Comparison of ENCODE assay signal across 8 mouse cellular contexts in genomic region chr19:44266458-44266823, GRCm38 (mm10). TPM values are rescaled to one million over a fixed set of nuclear protein-coding genes. Genes with fewer than 3 reads are reported as not detected.
A peak's percentile ranks its signal among the peaks of the same experiment; 100 is the strongest.
DNase-seq lines count a peak whose midpoint lies in the region; ATAC-seq and TF ChIP-seq lines count a peak whose summit lies in the region.

No protein-coding gene starts in this region.

- 0 out of 2 replicates have a peak, but pooled peaks have one; percentile 17 for ATAC-seq in intestine, embryonic 14.5 days (replicated peaks; ENCODE audit: low FRiP score, low TSS enrichment, low read depth)
- peak; percentile 18; the same call in 1 of the 2 replicates for ATAC-seq in neural tube, embryonic 12.5 days (ENCODE audit: low FRiP score, low read depth)

- peak overlapping the region; percentile 77 for H3K4me2 ChIP-seq in intestine, embryonic 14.5 days (ENCODE audit: low read length)
- H3K4me2 ChIP-seq in neural tube, embryonic 12.5 days (replicated peaks) = peak overlapping the region; percentile 82

- no peaks in the 10 kb centered on the region for H3K36me3 ChIP-seq in intestine, embryonic 14.5 days (ENCODE audit: control insufficient read depth, insufficient read depth, low read length)
- no peaks in the 10 kb centered on the region for H3K36me3 ChIP-seq in neural tube, embryonic 12.5 days

- H3K27ac ChIP-seq in cortical plate, adult 2 months (ENCODE audit: insufficient read depth, low read length) = peak overlapping the region; percentile 73
- H3K27ac ChIP-seq in intestine, embryonic 14.5 days (ENCODE audit: low read depth) = peak overlapping the region; percentile 91
- peak overlapping the region; percentile 91 for H3K27ac ChIP-seq in neural tube, embryonic 12.5 days

- DNase-seq in lung, adult 2 months = no peak
- DNase-seq in lung, adult 18-20 months = no peak
- DNase-seq in intestine, embryonic 14.5 days (ENCODE audit: low spot score) = peak; percentile 58
- DNase-seq in frontal cortex, postnatal 14 days (ENCODE audit: low spot score in 2 of 2) = no peak
- no peak for DNase-seq in layer of hippocampus, postnatal 25 days (ENCODE audit: extremely low spot score in 1 of 2, low spot score in 1 of 2)
- DNase-seq in spleen, postnatal 14 days (ENCODE audit: low spot score in 2 of 2) = no peak

- H3K4me3 ChIP-seq in lung, adult 2 months (replicated peaks; ENCODE audit: extremely low read depth, low read depth, low read length) = peak overlapping the region; percentile 76
- H3K4me3 ChIP-seq in cortical plate, adult 2 months (ENCODE audit: insufficient read depth, low read length) = peak overlapping the region; percentile 48
- peak overlapping the region; percentile 57 for H3K4me3 ChIP-seq in intestine, embryonic 14.5 days (ENCODE audit: low read depth, low read length)
- H3K4me3 ChIP-seq in neural tube, embryonic 12.5 days = peak overlapping the region; percentile 51; the same call in 1 of the 2 replicates

- 14% methylated on average over 6 of the region's 6 CpGs for WGBS in lung, adult 2 months
- 8% methylated on average over 6 of the region's 6 CpGs for WGBS in intestine, embryonic 14.5 days
- WGBS in neural tube, embryonic 12.5 days = 3% methylated on average over 6 of the region's 6 CpGs

- no peak for TF ChIP-seq POLR2A in lung, adult 2 months (IDR thresholded peaks at IDR 0.05; ENCODE audit: borderline replicate concordance, extremely low read depth, low read depth, low read length)
- no peak for TF ChIP-seq POLR2A in cortical plate, adult 2 months (IDR thresholded peaks at IDR 0.05; ENCODE audit: extremely low read depth, insufficient read depth, low read length)

- TF ChIP-seq CTCF in lung, adult 2 months (IDR thresholded peaks at IDR 0.05; ENCODE audit: insufficient read depth, low read length) = no peak
- TF ChIP-seq CTCF in cortical plate, adult 2 months (IDR thresholded peaks at IDR 0.05; ENCODE audit: extremely low read depth, insufficient read depth, low read length) = peak; percentile 33; the same call in 1 of the 2 replicates

- no peaks in the 10 kb centered on the region for H3K4me1 ChIP-seq in lung, adult 2 months (ENCODE audit: control insufficient read depth, insufficient read depth, low read length)
- H3K4me1 ChIP-seq in cortical plate, adult 2 months (ENCODE audit: control insufficient read depth, insufficient read depth, low read length) = no peaks in the 10 kb centered on the region
- peaks cover 10% of the 10 kb centered on the region; the same call in 1 of the 2 replicates for H3K4me1 ChIP-seq in intestine, embryonic 14.5 days (replicated peaks; ENCODE audit: control insufficient read depth, insufficient read depth, low read length)
- peaks cover 24% of the 10 kb centered on the region for H3K4me1 ChIP-seq in neural tube, embryonic 12.5 days

- no peaks in the 10 kb centered on the region for H3K27me3 ChIP-seq in intestine, embryonic 14.5 days (replicated peaks; ENCODE audit: control insufficient read depth, insufficient read depth, low read length)
- H3K27me3 ChIP-seq in neural tube, embryonic 12.5 days (replicated peaks) = no peaks in the 10 kb centered on the region

- H3K9ac ChIP-seq in intestine, embryonic 14.5 days (ENCODE audit: low read length) = peak overlapping the region; percentile 58
- peak overlapping the region; percentile 71 for H3K9ac ChIP-seq in neural tube, embryonic 12.5 days

- no peaks in the 10 kb centered on the region for H3K9me3 ChIP-seq in intestine, embryonic 14.5 days (ENCODE audit: control insufficient read depth, low read length)
- no peaks in the 10 kb centered on the region for H3K9me3 ChIP-seq in neural tube, embryonic 12.5 days

RNA-seq across cellular contexts. Expression of gene Scd2, which starts 27.0 kb away (rescaled TPM):
- 289 and 384 TPM in 2 replicates for polyA plus RNA-seq in lung, adult 2 months (2012; rRNA removed)
- polyA plus RNA-seq in cortical plate, adult 2 months (2012; rRNA removed) = 600 and 717 TPM in 2 replicates
- 341 and 386 TPM in 2 replicates for polyA plus RNA-seq in intestine, embryonic 14.5 days (2014; fragmentation: Nextera tagmentation; extraction: Ambion mirVana)
- 353 and 371 TPM in 2 replicates for polyA plus RNA-seq in neural tube, embryonic 12.5 days (2016; fragmentation: Nextera tagmentation; extraction: Ambion mirVana)
- total RNA-seq in layer of hippocampus, postnatal 25 days (2021) = 100 to 1,000 TPM; 642 to 712 TPM
